Mouse (Mus musculus) cerebellum, postnatal 36 days (tissue): ENCODE results near the gene Rasl2-9.
"Not testable (repeated sequence)": the region's sequence is repeated elsewhere in the genome, so short reads cannot be mapped to it uniquely, and the experiment has no call there.

Experiments used
- DNase-seq, 2 experiments: peaks; one replicate each; pipeline ENCODE4 v3.0.0; 2021 to 2022; ENCODE audit warnings: mixed read lengths in 2 of 2

The Rasl2-9 gene

GRCm38 (mm10) chr7:5080010-5080751 lies 45.6 kb downstream of the Rasl2-9 start, which contains the start of gene Epn1:
Gene Epn1 (plus strand): TSS chr7:5080235.
- DNase-seq: peak; percentile 97 to 98

- DNase-seq: not testable (repeated sequence)
Measured at GRCm38 (mm10) chr7:5079365-5080009, 46.3 kb downstream of the Rasl2-9 start.

- no peak for DNase-seq
Measured at GRCm38 (mm10) chr7:5076931-5077330, 48.8 kb downstream of the Rasl2-9 start.

GRCm38 (mm10) chr7:5074984-5075383 lies 50.8 kb downstream of the Rasl2-9 start:
- no peak for DNase-seq
